Mouse (Mus musculus) heart, embryonic 13.5 days (tissue): Measurements from ENCODE around the gene Rgs21. TPM values are rescaled to one million over a fixed set of nuclear protein-coding genes. Genes with fewer than 3 reads are reported as not detected.

ENCODE experiments used
- ATAC-seq: fragments of 200-750 bp; cut with Nextera tagmentation; 2 replicates; pipeline ENCODE4 v1.8.0; 2017; ENCODE audit warnings: moderate TSS enrichment; ENCODE audit not compliant: insufficient number of reproducible peaks, low FRiP score, low TSS enrichment; ENCODE audit errors: extremely low read depth
- H3K27ac ChIP-seq: fragments of 300-500 bp; sonication (generic); replicated peaks from 2 replicates; pipeline ENCODE4 v1.5.1; 2015; ENCODE audit warnings: moderate library complexity, mild to moderate bottlenecking, inconsistent platforms
- H3K27me3 ChIP-seq: fragments of 300-500 bp; sonication (generic); replicated peaks from 2 replicates; pipeline ENCODE4 v1.6.1; 2015; ENCODE audit warnings: mild to moderate bottlenecking, inconsistent platforms
- H3K36me3 ChIP-seq: fragments of 300-500 bp; sonication (generic); 2 replicates; pipeline ENCODE4 v1.6.1; 2015; ENCODE audit warnings: mild to moderate bottlenecking, inconsistent platforms
- H3K4me1 ChIP-seq: fragments of 300-500 bp; sonication (generic); 2 replicates; pipeline ENCODE4 v1.6.1; 2015; ENCODE audit warnings: inconsistent platforms
- H3K4me2 ChIP-seq: fragments of 300-500 bp; sonication (generic); 2 replicates; pipeline ENCODE4 v1.6.1; 2015; ENCODE audit warnings: inconsistent platforms, mild to moderate bottlenecking, moderate library complexity
- H3K4me3 ChIP-seq: fragments of 300-500 bp; sonication (generic); 2 replicates; pipeline ENCODE4 v1.5.1; 2015; ENCODE audit warnings: moderate library complexity, mild to moderate bottlenecking, inconsistent platforms
- H3K9ac ChIP-seq: fragments of 300-500 bp; sonication (generic); 2 replicates; pipeline ENCODE4 v1.6.1; 2015; ENCODE audit warnings: inconsistent platforms, mild to moderate bottlenecking, moderate library complexity
- H3K9me3 ChIP-seq: fragments of 300-500 bp; sonication (generic); 2 replicates; pipeline ENCODE4 v1.6.1; 2016; ENCODE audit warnings: inconsistent platforms
- WGBS: fragments of 180-500 bp; shearing (Covaris S2); methylation state at CpG from one replicate; pipeline ENCODE4 v1.1.7; 2015; ENCODE audit warnings: mixed read lengths; 5-methylcytosine and 5-hydroxymethylcytosine counted together
- polyA plus RNA-seq: library from polyadenylated mRNA; unstranded; fragments of >200 nt; fragmentation: Nextera tagmentation; extraction: Ambion mirVana; gene quantifications from 2 replicates; pipeline ENCODE4 v1.2.1, GENCODE M21; 2015

The Rgs21 gene
- not detected in 2 replicates for polyA plus RNA-seq

DNA sequence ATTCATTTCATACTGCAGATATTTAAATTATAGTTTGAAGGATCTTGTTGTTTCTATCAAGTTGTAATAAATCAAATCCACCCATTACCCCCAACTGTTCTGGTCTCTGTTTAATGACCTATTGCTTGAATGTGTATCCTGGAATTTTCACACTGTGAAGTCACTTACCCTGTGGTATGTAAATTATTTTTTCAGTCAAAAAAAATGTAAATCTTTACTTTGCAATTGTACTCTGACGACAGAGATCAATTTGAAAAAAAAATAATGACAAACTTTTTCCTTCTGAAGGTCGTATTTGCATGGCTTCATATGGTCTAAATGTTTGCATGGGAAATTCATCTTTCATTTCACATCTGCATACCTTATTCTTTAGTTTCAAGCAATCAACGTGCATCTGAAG, at the start of gene Rgs21:
Gene Rgs21, minus strand, starts transcription at position 101 of the 400 bp plus-strand sequence.
- WGBS, result 59% methylated on average over 3 of the region's 3 CpGs
- no peak within 1 kb of the TSS for H3K9ac ChIP-seq

DNA sequence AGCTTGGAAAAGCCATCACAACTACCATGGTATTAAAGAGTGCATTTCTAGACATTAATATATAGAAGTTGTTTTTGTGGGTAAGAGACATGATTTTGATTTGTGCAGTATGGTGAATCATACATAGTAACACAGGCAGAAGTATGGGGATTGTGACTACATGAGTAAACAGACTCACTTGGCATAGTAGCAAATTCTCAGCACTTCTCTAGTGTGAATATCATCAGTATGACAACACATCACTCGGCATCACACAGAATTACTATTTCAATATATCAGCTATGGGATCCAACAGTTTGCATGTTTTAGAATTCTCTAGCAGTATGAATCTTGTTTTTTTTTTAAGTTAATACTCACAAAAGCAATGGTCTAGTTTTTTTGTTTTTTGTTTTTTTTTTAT, 36.6 kb upstream of the Rgs21 start:
- Histone ChIP-seq H3K4me3 (no peak overlapping the region), H3K27ac (no peak overlapping the region), H3K9ac (no peak overlapping the region), H3K27me3 (no peaks in the 10 kb centered on the region), H3K36me3 (no peaks in the 10 kb centered on the region), H3K9me3 (no peaks in the 10 kb centered on the region), H3K4me1 (no peaks in the 10 kb centered on the region), H3K4me2 (no peak overlapping the region)
- no peak for ATAC-seq
- WGBS, result 78% methylated on average over 1 of the region's 1 CpGs

More for the DNA sequence above, at the start of gene Rgs21:
- no peak within 1 kb of the TSS for H3K27ac ChIP-seq
- ATAC-seq, result no peak
- H3K27me3 ChIP-seq, result no peaks in the 10 kb centered on the region
- no peak within 1 kb of the TSS for H3K4me3 ChIP-seq
- no peaks in the 10 kb centered on the region for H3K4me1 ChIP-seq
- H3K36me3 ChIP-seq, result no peaks in the 10 kb centered on the region
- H3K9me3 ChIP-seq, result no peaks in the 10 kb centered on the region
- H3K4me2 ChIP-seq, result no peak within 1 kb of the TSS

DNA sequence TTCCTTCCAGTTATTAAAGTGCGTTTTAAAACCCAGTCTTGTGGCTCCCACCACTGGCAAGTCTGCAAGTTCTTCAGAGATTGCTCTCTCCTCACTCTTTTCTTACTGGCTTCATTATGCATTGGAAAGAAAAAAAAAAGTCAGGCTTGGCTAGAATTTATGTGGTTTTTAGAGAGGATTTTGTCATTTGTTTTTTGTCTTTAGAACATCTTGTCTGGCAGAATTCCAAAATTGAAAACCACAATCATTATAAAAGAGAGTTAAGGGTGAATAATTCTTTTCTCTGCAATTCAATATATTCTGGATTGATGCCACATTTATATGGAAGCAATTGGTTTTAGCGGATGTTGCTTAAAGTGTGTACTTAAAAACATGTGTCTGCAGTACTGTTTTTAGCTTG, 35.5 kb upstream of the Rgs21 start:
- ATAC-seq, result no peak
- H3K4me2 ChIP-seq, result no peak overlapping the region
- 79% methylated on average over 2 of the region's 2 CpGs for WGBS
- H3K9ac ChIP-seq, result no peak overlapping the region
- no peaks in the 10 kb centered on the region for H3K4me1 ChIP-seq
- no peak overlapping the region for H3K27ac ChIP-seq
- H3K36me3 ChIP-seq, result no peaks in the 10 kb centered on the region
- no peaks in the 10 kb centered on the region for H3K9me3 ChIP-seq
- no peak overlapping the region for H3K4me3 ChIP-seq
- no peaks in the 10 kb centered on the region for H3K27me3 ChIP-seq

DNA sequence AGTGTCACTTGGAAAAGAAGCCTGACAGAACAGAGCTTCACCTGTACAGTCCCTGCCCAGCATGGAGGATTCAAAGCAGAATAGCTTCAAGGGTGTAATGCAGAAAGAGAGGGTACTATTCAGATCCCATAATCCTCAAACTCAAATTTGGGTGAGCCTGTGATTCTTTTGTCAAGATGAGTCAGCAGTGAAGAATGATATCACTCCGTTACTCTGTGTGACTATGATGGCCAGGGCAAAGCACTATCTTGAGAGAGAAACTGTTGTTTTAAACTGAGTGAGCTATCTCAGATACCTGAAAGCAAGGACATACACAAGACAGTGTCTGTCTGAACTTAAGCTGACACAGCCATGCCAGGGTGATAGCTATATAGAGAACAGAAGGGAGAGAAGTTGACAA, 11.9 kb upstream of the Rgs21 start:
- no peaks in the 10 kb centered on the region for H3K27me3 ChIP-seq
- no peak overlapping the region for H3K4me2 ChIP-seq
- no peak overlapping the region for H3K9ac ChIP-seq
- no peak overlapping the region for H3K27ac ChIP-seq
- H3K36me3 ChIP-seq, result no peaks in the 10 kb centered on the region
- no peaks in the 10 kb centered on the region for H3K9me3 ChIP-seq
- ATAC-seq, result no peak
- H3K4me1 ChIP-seq, result no peaks in the 10 kb centered on the region
- WGBS, result 45% methylated on average over 1 of the region's 1 CpGs
- H3K4me3 ChIP-seq, result no peak overlapping the region

DNA sequence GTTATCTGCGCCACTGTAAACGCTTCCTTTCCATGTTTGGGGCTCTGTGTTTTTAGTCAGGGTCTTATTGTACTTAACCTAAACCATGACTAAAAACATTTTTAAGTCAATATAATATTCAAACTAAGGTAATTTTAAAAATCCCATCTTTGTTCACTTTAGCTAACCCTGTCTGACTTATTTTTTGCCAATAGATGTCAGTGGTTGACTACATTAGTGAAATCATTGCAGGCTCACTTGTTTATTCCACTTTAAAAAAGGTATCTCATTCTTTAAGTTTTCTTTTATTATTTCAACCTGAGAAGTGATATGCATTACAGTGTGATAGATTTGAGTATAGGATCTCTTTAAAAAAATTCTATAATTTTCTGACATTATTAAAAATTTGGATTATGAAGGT, 5.5 kb upstream of the Rgs21 start:
- Histone ChIP-seq H3K4me3 (no peak overlapping the region), H3K9me3 (no peaks in the 10 kb centered on the region), H3K27me3 (no peaks in the 10 kb centered on the region), H3K4me1 (no peaks in the 10 kb centered on the region), H3K27ac (no peak overlapping the region), H3K4me2 (no peak overlapping the region), H3K9ac (no peak overlapping the region), H3K36me3 (no peaks in the 10 kb centered on the region)
- no peak for ATAC-seq
- 87% methylated on average over 2 of the region's 2 CpGs for WGBS

DNA sequence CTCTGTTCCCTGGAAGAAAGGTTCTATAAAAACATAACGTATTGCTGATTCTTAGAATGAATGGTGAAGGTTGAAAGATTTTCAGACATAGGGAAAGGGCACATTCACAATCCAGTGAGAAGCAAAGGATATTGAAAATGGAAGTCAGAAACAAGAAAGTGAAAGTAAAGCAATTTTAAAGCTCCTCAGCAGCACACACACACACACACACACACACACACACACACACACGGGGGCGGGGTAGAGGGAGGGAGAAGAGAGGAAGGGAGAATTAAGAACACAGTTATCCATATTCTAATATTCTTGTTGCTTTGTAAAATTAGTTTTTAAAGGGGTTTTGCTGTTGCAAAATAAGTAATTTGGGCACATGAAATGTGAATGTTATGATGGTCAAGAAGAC, 2.4 kb upstream of the Rgs21 start:
- H3K4me3 ChIP-seq, result no peak overlapping the region
- H3K27ac ChIP-seq, result no peak overlapping the region
- H3K4me1 ChIP-seq, result no peaks in the 10 kb centered on the region
- ATAC-seq, result no peak
- H3K9ac ChIP-seq, result no peak overlapping the region
- H3K9me3 ChIP-seq, result no peaks in the 10 kb centered on the region
- WGBS, result 77% methylated on average over 3 of the region's 3 CpGs
- H3K27me3 ChIP-seq, result no peaks in the 10 kb centered on the region
- no peak overlapping the region for H3K4me2 ChIP-seq
- H3K36me3 ChIP-seq, result no peaks in the 10 kb centered on the region

DNA sequence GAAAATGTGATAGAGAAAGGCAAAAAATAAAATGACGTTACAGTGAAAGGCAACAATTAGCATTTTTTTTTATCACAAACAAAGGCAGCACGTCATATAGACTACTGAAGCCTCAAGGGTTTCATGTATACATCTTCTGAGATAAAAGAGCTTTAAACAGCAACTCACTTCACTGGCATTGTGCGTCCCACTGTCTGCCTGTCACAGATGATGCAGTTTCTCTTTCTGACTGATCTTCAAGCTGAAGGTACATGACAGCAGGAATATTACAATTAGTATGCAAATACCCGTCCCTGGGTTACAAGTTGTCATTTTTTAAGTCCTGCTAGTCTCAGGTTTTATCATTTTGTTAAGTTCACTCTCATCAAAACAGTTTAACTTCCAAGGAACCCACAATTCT, 22.3 kb downstream of the Rgs21 start:
- no peak overlapping the region for H3K9ac ChIP-seq
- no peaks in the 10 kb centered on the region for H3K4me1 ChIP-seq
- no peak overlapping the region for H3K27ac ChIP-seq
- WGBS, result 56% methylated on average over 4 of the region's 4 CpGs
- H3K9me3 ChIP-seq, result no peaks in the 10 kb centered on the region
- H3K36me3 ChIP-seq, result no peaks in the 10 kb centered on the region
- no peak for ATAC-seq
- no peak overlapping the region for H3K4me2 ChIP-seq
- no peaks in the 10 kb centered on the region for H3K27me3 ChIP-seq
- no peak overlapping the region for H3K4me3 ChIP-seq

DNA sequence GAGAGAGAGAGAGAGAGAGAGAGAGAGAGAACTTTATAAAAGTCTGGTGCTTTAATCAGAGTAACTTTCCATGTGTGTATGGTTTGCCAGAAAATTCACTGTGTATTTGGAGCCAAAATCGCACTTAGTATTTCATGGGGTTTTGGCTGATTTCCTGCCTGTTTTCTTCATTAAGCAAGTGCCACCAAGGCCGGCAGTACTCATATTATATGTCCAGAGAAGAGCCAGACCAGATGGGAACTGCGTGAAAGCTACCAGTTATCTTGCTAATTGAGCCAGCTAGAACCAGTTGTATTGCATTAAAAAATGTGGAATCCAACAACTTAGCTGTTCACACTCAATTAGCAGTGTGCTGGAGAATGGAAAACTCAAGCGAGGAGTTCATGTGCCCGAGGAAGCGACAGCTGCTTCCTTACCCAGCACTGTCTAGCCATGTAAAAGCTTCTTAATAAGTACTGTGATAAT, 22.9 kb downstream of the Rgs21 start:
- Histone ChIP-seq H3K4me2 (no peak overlapping the region), H3K4me1 (no peaks in the 10 kb centered on the region), H3K27ac (no peak overlapping the region), H3K27me3 (no peaks in the 10 kb centered on the region), H3K9ac (no peak overlapping the region), H3K4me3 (no peak overlapping the region), H3K36me3 (no peaks in the 10 kb centered on the region), H3K9me3 (no peaks in the 10 kb centered on the region)
- WGBS, result 76% methylated on average over 6 of the region's 6 CpGs
- ATAC-seq, result no peak

DNA sequence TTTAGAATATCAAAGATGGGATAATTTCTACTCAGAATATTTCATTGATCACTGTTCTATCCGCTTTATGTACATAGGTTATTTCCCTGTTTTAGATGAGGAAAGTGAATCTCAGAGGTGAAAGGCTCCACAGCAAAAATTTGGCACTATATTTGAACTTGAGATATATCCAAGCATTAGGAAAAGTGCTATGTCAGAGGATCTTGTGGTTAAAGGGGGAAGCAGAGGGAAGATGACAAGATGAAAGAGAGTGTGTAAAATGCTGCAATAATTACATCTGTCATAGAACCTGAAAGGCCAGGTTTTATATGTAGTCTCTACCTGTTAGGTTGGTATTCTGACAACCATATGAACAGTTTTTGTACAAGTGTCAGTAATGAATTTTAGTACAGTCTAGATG, 35.7 kb downstream of the Rgs21 start:
- no peaks in the 10 kb centered on the region for H3K36me3 ChIP-seq
- no peak for ATAC-seq
- WGBS, result 75% methylated on average over 1 of the region's 1 CpGs
- no peak overlapping the region for H3K27ac ChIP-seq
- H3K4me1 ChIP-seq, result no peaks in the 10 kb centered on the region
- H3K9me3 ChIP-seq, result no peaks in the 10 kb centered on the region
- H3K4me3 ChIP-seq, result no peak overlapping the region
- H3K27me3 ChIP-seq, result no peaks in the 10 kb centered on the region
- no peak overlapping the region for H3K9ac ChIP-seq
- H3K4me2 ChIP-seq, result no peak overlapping the region

DNA sequence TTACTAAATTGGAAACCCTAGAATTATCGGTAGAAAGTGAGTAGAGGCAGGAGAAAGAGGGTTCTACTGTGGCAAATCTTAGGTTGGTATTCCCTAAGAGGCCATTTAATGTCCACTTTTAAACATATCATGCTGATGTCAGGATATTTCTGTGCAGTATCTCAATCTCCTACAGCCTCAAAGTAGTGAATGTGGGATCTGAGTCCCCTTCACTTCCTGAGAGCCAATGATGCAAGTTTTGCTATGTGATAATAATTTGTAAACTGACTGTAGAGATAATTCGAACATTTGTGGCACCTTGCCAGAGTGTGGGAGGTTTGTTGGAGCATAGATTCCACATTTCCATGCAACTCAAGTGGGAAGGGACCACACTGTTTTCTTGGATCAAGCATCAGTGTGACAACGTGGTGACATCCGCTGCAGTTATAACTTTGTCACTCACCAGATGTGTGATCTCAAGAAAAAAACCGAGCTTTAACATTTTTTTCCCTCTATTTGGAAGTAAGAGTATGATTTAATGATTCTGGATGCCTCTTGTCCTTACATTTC, 49.5 kb downstream of the Rgs21 start:
- Histone ChIP-seq H3K4me2 (no peak overlapping the region), H3K9ac (no peak overlapping the region), H3K27me3 (no peaks in the 10 kb centered on the region), H3K27ac (no peak overlapping the region), H3K4me1 (no peaks in the 10 kb centered on the region), H3K9me3 (no peaks in the 10 kb centered on the region), H3K4me3 (no peak overlapping the region), H3K36me3 (no peaks in the 10 kb centered on the region)
- no peak for ATAC-seq
- WGBS, result 55% methylated on average over 5 of the region's 5 CpGs

DNA sequence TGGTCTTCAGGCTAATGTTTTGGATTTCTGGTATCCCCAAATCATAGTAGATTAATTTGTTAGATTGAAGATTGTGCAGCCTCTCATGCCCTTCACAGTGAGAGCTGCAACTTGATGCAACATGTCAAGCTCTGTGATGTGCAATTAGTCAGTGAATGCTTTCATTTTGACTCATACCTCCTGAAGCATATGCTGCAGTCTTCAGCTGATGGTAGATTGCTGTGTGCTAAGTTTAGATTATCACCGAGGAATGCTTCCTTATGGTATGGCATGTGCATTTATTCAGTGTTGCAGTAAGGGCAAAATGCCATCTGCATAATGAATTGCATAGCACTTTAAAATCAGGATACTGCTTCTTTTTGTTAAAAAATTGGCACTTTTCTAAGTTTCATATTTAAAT, 65.2 kb downstream of the Rgs21 start:
- H3K9ac ChIP-seq, result no peak overlapping the region
- peak overlapping the region; percentile 13; the same call in 1 of the 2 replicates for H3K27ac ChIP-seq
- H3K36me3 ChIP-seq, result no peaks in the 10 kb centered on the region
- no peak overlapping the region for H3K4me2 ChIP-seq
- no peaks in the 10 kb centered on the region for H3K9me3 ChIP-seq
- peaks cover 7% of the 10 kb centered on the region for H3K4me1 ChIP-seq
- no peak overlapping the region for H3K4me3 ChIP-seq
- ATAC-seq, result no peak
- H3K27me3 ChIP-seq, result no peaks in the 10 kb centered on the region
- 24% methylated on average over 1 of the region's 1 CpGs for WGBS

DNA sequence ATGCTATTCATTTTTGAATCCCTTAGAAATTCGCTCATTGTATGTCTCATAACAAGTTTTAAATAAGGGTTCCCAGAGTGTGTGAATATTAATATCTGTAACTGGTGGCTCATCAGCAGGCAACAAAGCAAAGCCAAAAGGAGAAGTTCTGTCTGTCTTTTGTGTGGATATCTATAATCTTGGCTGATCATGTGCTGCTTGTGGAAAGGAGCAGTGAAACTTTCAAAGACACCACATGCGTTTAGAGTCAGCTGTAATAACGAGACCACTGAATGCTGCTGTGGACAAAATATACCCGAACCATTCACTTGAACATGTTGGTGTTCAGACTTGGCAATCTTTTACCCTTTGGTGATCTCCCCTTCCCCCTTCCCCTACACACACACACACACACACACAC, 67.0 kb downstream of the Rgs21 start:
- Histone ChIP-seq H3K9me3 (no peaks in the 10 kb centered on the region), H3K4me1 (peaks cover 7% of the 10 kb centered on the region), H3K4me3 (no peak overlapping the region), H3K9ac (no peak overlapping the region), H3K36me3 (no peaks in the 10 kb centered on the region), H3K27me3 (no peaks in the 10 kb centered on the region), H3K27ac (no peak overlapping the region), H3K4me2 (no peak overlapping the region)
- 69% methylated on average over 4 of the region's 4 CpGs for WGBS
- no peak for ATAC-seq
